Mouse (Mus musculus): Measurements from ENCODE around the gene Grin2a.

DNA sequence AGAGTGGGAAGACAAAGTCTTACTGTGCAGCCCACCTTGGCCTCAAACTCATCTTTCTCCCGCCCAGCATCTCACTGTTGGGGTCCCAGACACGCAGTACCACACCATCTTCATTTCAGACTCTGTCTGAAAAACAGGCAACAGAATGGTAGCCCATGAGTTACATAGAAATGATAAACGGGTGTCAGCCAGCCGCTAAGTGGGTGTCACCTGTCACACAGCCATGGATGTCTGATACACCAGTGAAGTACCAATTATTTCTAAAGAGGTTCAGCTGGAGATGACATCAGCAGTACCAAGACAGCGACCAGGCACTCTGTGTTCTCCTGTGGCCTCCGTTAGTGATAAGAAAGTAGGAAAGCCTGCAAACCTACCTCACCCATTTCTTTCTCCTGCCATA lies 90.9 kb downstream of the Grin2a start:
- TF ChIP-seq TAL1 (IDR thresholded peaks at IDR 0.05; ENCODE audit: low read length), result no peak
- no peak for TF ChIP-seq POLR2A (IDR thresholded peaks at IDR 0.05; ENCODE audit: control insufficient read depth in 1 of 2, insufficient read depth in 1 of 2, low read depth in 1 of 2, low read length in 2 of 2, poor library complexity in 1 of 2)
- no peak for TF ChIP-seq MYC (IDR thresholded peaks at IDR 0.05; ENCODE audit: low read depth, low read length)
- TF ChIP-seq CTCF (IDR thresholded peaks at IDR 0.05 in 2 of 3, conservative IDR thresholded peaks at IDR 0.05 in 1 of 3; ENCODE audit: control insufficient read depth in 1 of 3, insufficient read depth in 1 of 3, low read depth in 2 of 3, low read length in 3 of 3, poor library complexity in 1 of 3, severe bottlenecking in 1 of 3), result no peak
- TF ChIP-seq EP300 (IDR thresholded peaks at IDR 0.05; ENCODE audit: low read depth in 1 of 2, low read length in 2 of 2), result no peak
- TF ChIP-seq ELF1 (IDR thresholded peaks at IDR 0.05; ENCODE audit: low read depth, low read length), result no peak
- no peak for TF ChIP-seq ZKSCAN1 (IDR thresholded peaks at IDR 0.05; ENCODE audit: low read depth, low read length)
- no peak for TF ChIP-seq MAZ (IDR thresholded peaks at IDR 0.05; ENCODE audit: low read depth, low read length)
- TF ChIP-seq E2F4 (IDR thresholded peaks at IDR 0.05; ENCODE audit: borderline replicate concordance, low read depth, low read length), result no peak
- no peak for TF ChIP-seq KAT2A (conservative IDR thresholded peaks at IDR 0.05; ENCODE audit: low read depth, low read length)

Measured in MEL (cell line).